Mouse (Mus musculus) forebrain, embryonic 16.5 days (tissue): Measurements from ENCODE around the gene Rem1. TPM values are rescaled to one million over a fixed set of nuclear protein-coding genes. Genes with fewer than 3 reads are reported as not detected.

Experiments
- ATAC-seq: fragments of 200-750 bp; cut with Nextera tagmentation; 2 replicates; pipeline ENCODE4 v1.8.0; 2017; ENCODE audit warnings: mild to moderate bottlenecking, moderate library complexity
- H3K27ac ChIP-seq: fragments of 300-500 bp; sonication (generic); 2 replicates; pipeline ENCODE4 v1.5.1; 2014; ENCODE audit warnings: low read length, control low read depth
- H3K27me3 ChIP-seq: fragments of 300-500 bp; sonication (generic); replicated peaks from 2 replicates; pipeline ENCODE4 v1.6.1; 2014; ENCODE audit warnings: low read length; ENCODE audit not compliant: control insufficient read depth, insufficient read depth
- H3K36me3 ChIP-seq: fragments of 300-500 bp; sonication (generic); 2 replicates; pipeline ENCODE4 v1.6.1; 2014; ENCODE audit not compliant: control insufficient read depth, insufficient read depth
- H3K4me1 ChIP-seq: fragments of 300-500 bp; sonication (generic); replicated peaks from 2 replicates; pipeline ENCODE4 v1.6.1; 2014; ENCODE audit warnings: low read length; ENCODE audit not compliant: control insufficient read depth, insufficient read depth
- H3K4me2 ChIP-seq: fragments of 300-500 bp; sonication (generic); 2 replicates; pipeline ENCODE4 v1.6.1; 2014; ENCODE audit warnings: mild to moderate bottlenecking, low read length, control low read depth
- H3K4me3 ChIP-seq: fragments of 300-500 bp; sonication (generic); replicated peaks from 2 replicates; pipeline ENCODE4 v1.5.1; 2014; ENCODE audit warnings: mild to moderate bottlenecking, low read length, control low read depth
- H3K9ac ChIP-seq: fragments of 300-500 bp; sonication (generic); replicated peaks from 2 replicates; pipeline ENCODE4 v1.6.1; 2014; ENCODE audit warnings: low read depth, low read length, control low read depth
- H3K9me3 ChIP-seq: fragments of 300-500 bp; sonication (generic); 2 replicates; pipeline ENCODE4 v1.6.1; 2016; ENCODE audit warnings: low read length; ENCODE audit not compliant: control insufficient read depth
- WGBS: fragments of 180-500 bp; shearing (Covaris S2); extraction: QIAGEN DNeasy Blood & Tissue Kit; methylation state at CpG from one replicate; pipeline ENCODE4 v1.1.7; 2014; 5-methylcytosine and 5-hydroxymethylcytosine counted together
- polyA plus RNA-seq: library from polyadenylated mRNA; unstranded; fragments of >200 nt; fragmentation: Nextera tagmentation; extraction: Ambion mirVana; gene quantifications from 2 replicates; pipeline ENCODE4 v1.2.1, GENCODE M21; 2015

Gene Rem1
- polyA plus RNA-seq, 1 experiment from 2014 or later: 0.32 TPM

DNA sequence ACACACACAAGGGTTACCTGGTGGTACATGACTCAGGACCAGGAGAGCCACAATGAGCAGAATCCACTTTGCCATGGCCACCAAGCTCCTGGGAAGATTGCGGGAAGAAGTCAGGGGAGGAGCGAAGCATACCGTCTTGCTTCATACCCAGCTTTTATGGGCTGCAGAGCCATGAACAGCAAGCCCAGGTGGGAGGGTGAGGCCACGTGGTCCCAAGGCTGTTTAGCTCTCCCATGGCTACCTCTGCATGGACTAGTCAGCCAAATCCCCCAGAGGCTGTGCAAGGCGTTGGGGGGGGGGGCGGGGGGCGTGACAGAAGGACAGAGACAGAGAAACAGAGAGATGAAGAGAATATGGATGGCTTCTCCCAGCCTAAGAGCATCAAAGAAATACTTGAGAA lies 3.8 kb upstream of the Rem1 start, which contains the start of gene Defb25:
Gene Defb25, minus strand, starts transcription at position 101 of the 400 bp plus-strand sequence.
- Histone ChIP-seq H3K9me3 (no peaks in the 10 kb centered on the region), H3K4me1 (peaks cover 10% of the 10 kb centered on the region), H3K36me3 (no peaks in the 10 kb centered on the region), H3K9ac (no peak within 1 kb of the TSS), H3K4me3 (no peak within 1 kb of the TSS), H3K27ac (no peak within 1 kb of the TSS), H3K4me2 (no peak within 1 kb of the TSS), H3K27me3 (peaks cover 22% of the 10 kb centered on the region)
- ATAC-seq: no peak
- 80% methylated on average over 7 of the region's 7 CpGs for WGBS

- H3K9ac ChIP-seq: no peak overlapping the region
- peaks cover 34% of the 10 kb centered on the region for H3K27me3 ChIP-seq
- H3K36me3 ChIP-seq: no peaks in the 10 kb centered on the region
- no peaks in the 10 kb centered on the region for H3K9me3 ChIP-seq
- WGBS: 89% methylated on average over 2 of the region's 2 CpGs
- H3K4me1 ChIP-seq: peaks cover 10% of the 10 kb centered on the region
- H3K27ac ChIP-seq: no peak overlapping the region
- H3K4me3 ChIP-seq: no peak overlapping the region
- H3K4me2 ChIP-seq: no peak overlapping the region
- ATAC-seq: no peak
Observed at GRCm38 (mm10) chr2:152624566-152624965, 2.2 kb upstream of the Rem1 start.

GRCm38 (mm10) chr2:152625256-152625655 lies 1.5 kb upstream of the Rem1 start:
- peaks cover 34% of the 10 kb centered on the region for H3K27me3 ChIP-seq
- peaks cover 10% of the 10 kb centered on the region for H3K4me1 ChIP-seq
- WGBS: 5% methylated on average over 1 of the region's 1 CpGs
- no peak overlapping the region for H3K9ac ChIP-seq
- no peak overlapping the region for H3K4me2 ChIP-seq
- H3K9me3 ChIP-seq: no peaks in the 10 kb centered on the region
- no peaks in the 10 kb centered on the region for H3K36me3 ChIP-seq
- H3K27ac ChIP-seq: no peak overlapping the region
- no peak for ATAC-seq
- no peak overlapping the region for H3K4me3 ChIP-seq

GRCm38 (mm10) chr2:152628066-152628465 lies 1.3 kb downstream of the Rem1 start:
- no peak for ATAC-seq
- Histone ChIP-seq H3K9me3 (no peaks in the 10 kb centered on the region), H3K9ac (no peak overlapping the region), H3K4me1 (peaks cover 10% of the 10 kb centered on the region), H3K4me2 (no peak overlapping the region), H3K27me3 (peaks cover 34% of the 10 kb centered on the region), H3K36me3 (no peaks in the 10 kb centered on the region), H3K27ac (no peak overlapping the region), H3K4me3 (no peak overlapping the region)
- 51% methylated on average over 17 of the region's 17 CpGs for WGBS

GRCm38 (mm10) chr2:152629239-152629638 lies 2.5 kb downstream of the Rem1 start:
- WGBS: 66% methylated on average over 3 of the region's 3 CpGs
- no peak overlapping the region for H3K4me2 ChIP-seq
- peaks cover 34% of the 10 kb centered on the region for H3K27me3 ChIP-seq
- no peak overlapping the region for H3K4me3 ChIP-seq
- H3K36me3 ChIP-seq: no peaks in the 10 kb centered on the region
- peaks cover 10% of the 10 kb centered on the region for H3K4me1 ChIP-seq
- H3K9ac ChIP-seq: no peak overlapping the region
- no peaks in the 10 kb centered on the region for H3K9me3 ChIP-seq
- ATAC-seq: no peak
- H3K27ac ChIP-seq: no peak overlapping the region

GRCm38 (mm10) chr2:152629904-152630303 lies 3.2 kb downstream of the Rem1 start:
- peaks cover 34% of the 10 kb centered on the region for H3K27me3 ChIP-seq
- WGBS: 85% methylated on average over 6 of the region's 6 CpGs

GRCm38 (mm10) chr2:152633334-152633733 lies 6.6 kb downstream of the Rem1 start:
- no peak overlapping the region for H3K27ac ChIP-seq
- peak; percentile 40; the same call in 1 of the 2 replicates for ATAC-seq
- H3K9me3 ChIP-seq: no peaks in the 10 kb centered on the region
- H3K4me3 ChIP-seq: peak overlapping the region; percentile 17
- peak overlapping the region; percentile 29 for H3K4me2 ChIP-seq
- peaks cover 7% of the 10 kb centered on the region for H3K27me3 ChIP-seq
- H3K4me1 ChIP-seq: no peaks in the 10 kb centered on the region
- no peaks in the 10 kb centered on the region for H3K36me3 ChIP-seq
- H3K9ac ChIP-seq: peak overlapping the region; percentile 7; the same call in 1 of the 2 replicates
- WGBS: 41% methylated on average over 17 of the region's 17 CpGs

More at GRCm38 (mm10) chr2:152629904-152630303, 3.2 kb downstream of the Rem1 start:
- ATAC-seq: no peak
- H3K4me3 ChIP-seq: no peak overlapping the region
- no peak overlapping the region for H3K4me2 ChIP-seq
- peaks cover 10% of the 10 kb centered on the region for H3K4me1 ChIP-seq
- no peaks in the 10 kb centered on the region for H3K36me3 ChIP-seq
- H3K9ac ChIP-seq: no peak overlapping the region
- H3K9me3 ChIP-seq: no peaks in the 10 kb centered on the region
- no peak overlapping the region for H3K27ac ChIP-seq

DNA sequence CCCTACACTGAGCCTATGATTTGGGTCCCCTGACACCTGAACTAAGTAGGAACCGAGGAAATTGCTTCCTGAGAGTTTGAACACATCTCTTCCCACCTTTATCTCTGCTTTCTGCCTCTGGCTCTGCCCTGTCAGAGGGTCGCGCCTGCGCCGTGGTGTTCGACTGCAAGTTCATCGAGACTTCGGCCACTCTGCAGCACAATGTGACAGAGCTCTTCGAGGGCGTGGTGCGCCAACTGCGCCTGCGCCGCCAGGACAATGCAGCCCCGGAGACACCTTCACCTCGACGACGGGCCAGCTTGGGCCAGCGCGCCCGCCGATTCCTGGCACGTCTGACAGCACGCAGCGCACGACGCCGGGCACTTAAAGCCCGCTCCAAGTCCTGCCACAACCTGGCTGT lies 7.6 kb downstream of the Rem1 start:
- no peak overlapping the region for H3K9ac ChIP-seq
- no peaks in the 10 kb centered on the region for H3K9me3 ChIP-seq
- no peaks in the 10 kb centered on the region for H3K36me3 ChIP-seq
- no peaks in the 10 kb centered on the region for H3K4me1 ChIP-seq
- no peak overlapping the region for H3K4me3 ChIP-seq
- ATAC-seq: no peak
- no peak overlapping the region for H3K27ac ChIP-seq
- H3K4me2 ChIP-seq: no peak overlapping the region
- 82% methylated on average over 29 of the region's 29 CpGs for WGBS
- no peaks in the 10 kb centered on the region for H3K27me3 ChIP-seq

DNA sequence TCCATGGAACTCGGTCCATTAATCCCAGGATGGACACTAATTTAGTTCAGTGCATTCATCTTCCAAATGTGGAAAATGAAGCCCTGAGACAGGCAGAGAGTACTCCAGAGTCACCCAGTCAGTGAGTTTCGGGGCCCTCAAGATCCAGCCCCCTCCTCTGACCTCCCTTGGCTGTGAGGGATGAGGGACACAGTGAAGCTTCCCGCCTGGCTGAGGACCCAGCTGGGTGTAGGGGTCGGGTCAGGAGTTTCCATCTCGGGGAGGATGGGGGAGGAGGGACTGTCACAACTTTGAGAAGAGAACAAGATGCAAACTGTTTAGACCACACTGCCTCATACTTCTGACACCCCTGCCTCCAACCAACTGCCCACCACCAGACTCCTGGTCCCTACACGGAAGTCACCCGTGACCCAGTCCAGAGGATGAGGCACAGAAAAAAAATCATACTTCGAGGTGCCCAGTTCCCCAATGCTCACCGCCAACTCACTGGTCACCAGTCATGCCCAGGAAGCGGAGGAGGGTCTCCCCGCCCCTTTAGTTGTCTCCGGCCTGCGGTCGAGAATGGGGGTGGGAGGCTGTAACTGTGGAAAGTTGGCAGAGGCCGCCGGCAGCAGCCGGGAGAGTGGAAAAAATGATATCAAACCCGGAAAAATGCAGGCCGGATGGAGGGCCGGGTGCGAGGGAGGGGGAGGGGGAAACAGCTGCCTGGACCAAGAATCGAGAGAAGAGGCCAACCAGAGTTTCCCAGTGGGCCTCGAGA lies 9.7 kb downstream of the Rem1 start:
- no peak overlapping the region for H3K4me2 ChIP-seq
- no peak overlapping the region for H3K27ac ChIP-seq
- H3K4me3 ChIP-seq: no peak overlapping the region
- H3K4me1 ChIP-seq: no peaks in the 10 kb centered on the region
- no peaks in the 10 kb centered on the region for H3K27me3 ChIP-seq
- no peaks in the 10 kb centered on the region for H3K9me3 ChIP-seq
- no peak for ATAC-seq
- H3K36me3 ChIP-seq: no peaks in the 10 kb centered on the region
- no peak overlapping the region for H3K9ac ChIP-seq
- 80% methylated on average over 23 of the region's 23 CpGs for WGBS
